ENCODE assay signal across 8 mouse cellular contexts in genomic region chr2:11172831-11173414, GRCm38 (mm10). TPM values are rescaled to one million over a fixed set of nuclear protein-coding genes. Genes with fewer than 3 reads are reported as not detected.
DNase-seq lines count a peak whose midpoint lies in the region; ATAC-seq and TF ChIP-seq lines count a peak whose summit lies in the region.

No protein-coding gene starts in this region.

- ATAC-seq in forebrain, embryonic 16.5 days: peak; percentile 22; the same call in 1 of the 2 replicates
- no peak for ATAC-seq in midbrain, embryonic 16.5 days

- no peaks in the 10 kb centered on the region for H3K9me3 ChIP-seq in forebrain, embryonic 16.5 days (ENCODE audit: control insufficient read depth, low read length)
- H3K9me3 ChIP-seq in midbrain, embryonic 16.5 days (replicated peaks; ENCODE audit: control insufficient read depth, low read length, poor library complexity, severe bottlenecking): no peaks in the 10 kb centered on the region

- peak; percentile 23 for DNase-seq in kidney, adult 2 months
- no peak for DNase-seq in kidney, postnatal 25 days
- peak; percentile 75 for DNase-seq in brain, adult 2 months (ENCODE audit: low read depth, low spot score)
- DNase-seq in layer of hippocampus, adult 8-10 months (ENCODE audit: low spot score in 2 of 2): peak; percentile 12 to 32
- no peak for DNase-seq in ovary, adult 18-20 months (ENCODE audit: low spot score)
- DNase-seq in yolk sac, embryonic 10.5 days (ENCODE audit: low spot score): no peak

- H3K27me3 ChIP-seq in kidney, adult 2 months (replicated peaks; ENCODE audit: control insufficient read depth, insufficient read depth, low read length): no peaks in the 10 kb centered on the region
- H3K27me3 ChIP-seq in forebrain, embryonic 16.5 days (replicated peaks; ENCODE audit: control insufficient read depth, insufficient read depth, low read length): peaks cover 38% of the 10 kb centered on the region
- peaks cover 3% of the 10 kb centered on the region; the same call in 1 of the 2 replicates for H3K27me3 ChIP-seq in midbrain, embryonic 16.5 days (ENCODE audit: control insufficient read depth, insufficient read depth, low read depth, low read length)

- H3K4me2 ChIP-seq in forebrain, embryonic 16.5 days (ENCODE audit: low read length): peak overlapping the region; percentile 91
- H3K4me2 ChIP-seq in midbrain, embryonic 16.5 days (ENCODE audit: low read length): peak overlapping the region; percentile 93

- no peak for TF ChIP-seq CTCF in kidney, adult 2 months (conservative IDR thresholded peaks at IDR 0.05; ENCODE audit: insufficient read depth, insufficient read length, low read depth, low read length)

- TF ChIP-seq POLR2A in kidney, adult 2 months (IDR thresholded peaks at IDR 0.05; ENCODE audit: low read depth, low read length): no peak

- WGBS in kidney, adult 2 months: 10% methylated on average over 9 of the region's 9 CpGs
- 10% methylated on average over 9 of the region's 9 CpGs for WGBS in forebrain, embryonic 16.5 days
- 6% methylated on average over 9 of the region's 9 CpGs for WGBS in midbrain, embryonic 16.5 days

- H3K4me3 ChIP-seq in kidney, adult 2 months (ENCODE audit: insufficient read depth, low read depth, low read length): peak overlapping the region; percentile 56
- H3K4me3 ChIP-seq in forebrain, embryonic 16.5 days (replicated peaks; ENCODE audit: low read length): peak overlapping the region; percentile 58; the same call in 1 of the 2 replicates
- peak overlapping the region; percentile 66 for H3K4me3 ChIP-seq in midbrain, embryonic 16.5 days (ENCODE audit: low read depth, low read length)

- no peak overlapping the region for H3K9ac ChIP-seq in forebrain, embryonic 16.5 days (replicated peaks; ENCODE audit: low read depth, low read length)
- H3K9ac ChIP-seq in midbrain, embryonic 16.5 days (ENCODE audit: low read depth, low read length): no peak overlapping the region

- H3K27ac ChIP-seq in kidney, adult 2 months (ENCODE audit: insufficient read depth, low read depth, low read length): peak overlapping the region; percentile 42; the same call in 1 of the 2 replicates
- H3K27ac ChIP-seq in forebrain, embryonic 16.5 days (ENCODE audit: low read length): no peak overlapping the region
- H3K27ac ChIP-seq in midbrain, embryonic 16.5 days (ENCODE audit: low read length): no peak overlapping the region

- H3K4me1 ChIP-seq in kidney, adult 2 months (ENCODE audit: control insufficient read depth, insufficient read depth, low read length): no peaks in the 10 kb centered on the region
- H3K4me1 ChIP-seq in forebrain, embryonic 16.5 days (replicated peaks; ENCODE audit: control insufficient read depth, insufficient read depth, low read length): peaks cover 13% of the 10 kb centered on the region
- peaks cover 12% of the 10 kb centered on the region for H3K4me1 ChIP-seq in midbrain, embryonic 16.5 days (ENCODE audit: control insufficient read depth, insufficient read depth, low read length)

- no peaks in the 10 kb centered on the region for H3K36me3 ChIP-seq in kidney, adult 2 months (ENCODE audit: control insufficient read depth, insufficient read depth, low read length)
- H3K36me3 ChIP-seq in forebrain, embryonic 16.5 days (ENCODE audit: control insufficient read depth, insufficient read depth): no peaks in the 10 kb centered on the region
- no peaks in the 10 kb centered on the region for H3K36me3 ChIP-seq in midbrain, embryonic 16.5 days (ENCODE audit: control insufficient read depth, insufficient read depth, low read length)

RNA-seq across cellular contexts. Expression of gene Prkcq, which starts 1.0 kb away (rescaled TPM):
- polyA plus RNA-seq in kidney, adult 2 months (2012; rRNA removed): 3.6 and 5.1 TPM in 2 replicates
- polyA plus RNA-seq in forebrain, embryonic 16.5 days (2015; fragmentation: Nextera tagmentation; extraction: Ambion mirVana): 3.0 and 4.4 TPM in 2 replicates
- total RNA-seq in layer of hippocampus, adult 8-10 months (2022): 1 to 10 TPM; 6.5 to 9.9 (median 9.4) TPM
- 7.1 and 7.8 TPM in 2 replicates for polyA plus RNA-seq in midbrain, embryonic 16.5 days (2015; fragmentation: Nextera tagmentation; extraction: Ambion mirVana)

Comparison
In these comparisons a context has a peak if more than half of its experiments do, and no peak if none do; other contexts are left out.
1. DNase-seq: peak in kidney, adult 2 months (single experiment), brain, adult 2 months (single experiment) and layer of hippocampus, adult 8-10 months (2 of 2); none in kidney, postnatal 25 days (0 of 2), ovary, adult 18-20 months (single experiment) and yolk sac, embryonic 10.5 days (single experiment).
2. Peak in every context shown above with its lines, with median percentiles within 50 percentile points of each other: H3K4me3 ChIP-seq.